Mouse (Mus musculus): Measurements from ENCODE around the gene Gm7945. TPM values are rescaled to one million over a fixed set of nuclear protein-coding genes. Genes with fewer than 3 reads are reported as not detected.
A peak's percentile ranks its signal among the peaks of the same experiment; 100 is the strongest.
"Not testable (repeated sequence)": the region's sequence is repeated elsewhere in the genome, so short reads cannot be mapped to it uniquely, and the experiment has no call there.

Gm7945 gene
- polyA plus RNA-seq (2014; fragmentation: Nextera tagmentation; extraction: Ambion mirVana), result not detected in 2 replicates

GRCm38 (mm10) chr14:41386279-41386678, at the start of gene Gm7945:
TSS of gene Gm7945 (minus strand) at chr14:41386379.
- WGBS, result no CpG with 5 or more reads among the region's 3 CpGs

GRCm38 (mm10) chr14:41425393-41426075, 39.4 kb upstream of the Gm7945 start:
- peak; percentile 52 for DNase-seq (ENCODE audit: low spot score)
- not testable (repeated sequence) for H3K9me3 ChIP-seq (ENCODE audit: control insufficient read depth, low read length); H3K27me3 ChIP-seq (replicated peaks; ENCODE audit: control insufficient read depth, insufficient read depth, low read length); H3K9ac ChIP-seq (ENCODE audit: low read length); H3K27ac ChIP-seq (ENCODE audit: low read depth); H3K4me3 ChIP-seq (ENCODE audit: low read depth, low read length); ATAC-seq (replicated peaks; ENCODE audit: low FRiP score, low TSS enrichment, low read depth); H3K4me1 ChIP-seq (replicated peaks; ENCODE audit: control insufficient read depth, insufficient read depth, low read length); H3K36me3 ChIP-seq (ENCODE audit: control insufficient read depth, insufficient read depth, low read length)
- 14% methylated on average over 12 of the region's 16 CpGs for WGBS
- H3K4me2 ChIP-seq (ENCODE audit: low read length), result peak overlapping the region; percentile 22

More at GRCm38 (mm10) chr14:41386279-41386678, at the start of gene Gm7945:
- not testable (repeated sequence) for H3K27me3 ChIP-seq (replicated peaks; ENCODE audit: control insufficient read depth, insufficient read depth, low read length); ATAC-seq (replicated peaks; ENCODE audit: low FRiP score, low TSS enrichment, low read depth); H3K4me1 ChIP-seq (replicated peaks; ENCODE audit: control insufficient read depth, insufficient read depth, low read length); H3K4me2 ChIP-seq (ENCODE audit: low read length); H3K9ac ChIP-seq (ENCODE audit: low read length); H3K9me3 ChIP-seq (ENCODE audit: control insufficient read depth, low read length); H3K36me3 ChIP-seq (ENCODE audit: control insufficient read depth, insufficient read depth, low read length); H3K4me3 ChIP-seq (ENCODE audit: low read depth, low read length); DNase-seq (ENCODE audit: low spot score); H3K27ac ChIP-seq (ENCODE audit: low read depth)

DNA sequence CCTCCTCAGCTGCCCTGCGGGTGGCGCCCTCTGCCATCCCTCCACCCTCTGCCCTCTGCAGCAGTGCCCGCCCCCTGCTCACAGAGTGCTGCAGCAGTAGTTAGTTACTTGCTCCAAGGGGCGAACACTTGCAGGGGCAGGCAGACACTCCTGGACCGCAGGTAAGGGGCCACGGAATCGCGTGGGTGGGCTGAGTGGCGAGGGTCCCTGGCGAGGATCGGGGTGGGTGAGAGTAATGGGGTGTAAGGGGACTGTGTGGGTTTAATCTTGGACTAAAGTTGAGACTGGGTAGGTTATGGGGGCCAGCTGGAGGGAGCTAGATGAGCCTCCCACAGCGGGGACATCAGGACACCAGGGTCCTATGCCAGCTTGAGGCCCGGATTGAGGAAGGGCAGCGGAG, 38.5 kb upstream of the Gm7945 start:
- not testable (repeated sequence) for H3K4me1 ChIP-seq (replicated peaks; ENCODE audit: control insufficient read depth, insufficient read depth, low read length); H3K27me3 ChIP-seq (replicated peaks; ENCODE audit: control insufficient read depth, insufficient read depth, low read length); H3K4me2 ChIP-seq (ENCODE audit: low read length); H3K4me3 ChIP-seq (ENCODE audit: low read depth, low read length); H3K9me3 ChIP-seq (ENCODE audit: control insufficient read depth, low read length); H3K36me3 ChIP-seq (ENCODE audit: control insufficient read depth, insufficient read depth, low read length); H3K27ac ChIP-seq (ENCODE audit: low read depth); H3K9ac ChIP-seq (ENCODE audit: low read length); ATAC-seq (replicated peaks; ENCODE audit: low FRiP score, low TSS enrichment, low read depth)
- 13% methylated on average over 14 of the region's 14 CpGs for WGBS
- DNase-seq (ENCODE audit: low spot score), result peak; percentile 44

GRCm38 (mm10) chr14:41408181-41408580, 22.0 kb upstream of the Gm7945 start, which contains the start of gene Gm6482:
TSS of gene Gm6482 (minus strand) at chr14:41408281.
- H3K27ac ChIP-seq (ENCODE audit: low read depth); H3K36me3 ChIP-seq (ENCODE audit: control insufficient read depth, insufficient read depth, low read length); H3K9me3 ChIP-seq (ENCODE audit: control insufficient read depth, low read length); H3K9ac ChIP-seq (ENCODE audit: low read length); H3K27me3 ChIP-seq (replicated peaks; ENCODE audit: control insufficient read depth, insufficient read depth, low read length); DNase-seq (ENCODE audit: low spot score); H3K4me2 ChIP-seq (ENCODE audit: low read length); H3K4me3 ChIP-seq (ENCODE audit: low read depth, low read length); ATAC-seq (replicated peaks; ENCODE audit: low FRiP score, low TSS enrichment, low read depth); H3K4me1 ChIP-seq (replicated peaks; ENCODE audit: control insufficient read depth, insufficient read depth, low read length): not testable (repeated sequence)
- WGBS, result no CpG with 5 or more reads among the region's 2 CpGs

- H3K9ac ChIP-seq (ENCODE audit: low read length); DNase-seq (ENCODE audit: low spot score); H3K4me3 ChIP-seq (ENCODE audit: low read depth, low read length); H3K27ac ChIP-seq (ENCODE audit: low read depth); H3K4me2 ChIP-seq (ENCODE audit: low read length); H3K4me1 ChIP-seq (replicated peaks; ENCODE audit: control insufficient read depth, insufficient read depth, low read length); H3K36me3 ChIP-seq (ENCODE audit: control insufficient read depth, insufficient read depth, low read length); H3K27me3 ChIP-seq (replicated peaks; ENCODE audit: control insufficient read depth, insufficient read depth, low read length); ATAC-seq (replicated peaks; ENCODE audit: low FRiP score, low TSS enrichment, low read depth); H3K9me3 ChIP-seq (ENCODE audit: control insufficient read depth, low read length): not testable (repeated sequence)
- WGBS, result 61% methylated on average over 2 of the region's 2 CpGs
These were observed 37.9 kb downstream of the Gm7945 start, which contains the start of gene Gm5798 for GRCm38 (mm10) chr14:41348309-41348708. TSS of gene Gm5798 (plus strand) at chr14:41348609.

Other genes with a start within 250 kb of the Gm7945 start
- gene Mbl1, start 234.9 kb downstream of the Gm7945 start, polyA plus RNA-seq (2014; fragmentation: Nextera tagmentation; extraction: Ambion mirVana), result not detected in 2 replicates
- not detected in 2 replicates for gene Sftpd, start 201.2 kb downstream of the Gm7945 start, polyA plus RNA-seq (2014; fragmentation: Nextera tagmentation; extraction: Ambion mirVana)
- gene Gm2832, start 107.6 kb downstream of the Gm7945 start, polyA plus RNA-seq (2014; fragmentation: Nextera tagmentation; extraction: Ambion mirVana), result 0.27 and 0.37 TPM in 2 replicates
- not detected in 2 replicates for gene Gm5798, start 37.8 kb downstream of the Gm7945 start, polyA plus RNA-seq (2014; fragmentation: Nextera tagmentation; extraction: Ambion mirVana)
- gene Gm6482, start 21.9 kb upstream of the Gm7945 start, polyA plus RNA-seq (2014; fragmentation: Nextera tagmentation; extraction: Ambion mirVana), result not detected in 2 replicates
- not detected in 2 replicates for gene Gm7954, start 67.1 kb upstream of the Gm7945 start, polyA plus RNA-seq (2014; fragmentation: Nextera tagmentation; extraction: Ambion mirVana)
- not detected in 2 replicates for gene Gm3486, start 103.1 kb upstream of the Gm7945 start, polyA plus RNA-seq (2014; fragmentation: Nextera tagmentation; extraction: Ambion mirVana)
- not detected in 2 replicates for gene Gm7970, start 169.2 kb upstream of the Gm7945 start, polyA plus RNA-seq (2014; fragmentation: Nextera tagmentation; extraction: Ambion mirVana)
- gene 1700049E17Rik2, start 186.8 kb upstream of the Gm7945 start, polyA plus RNA-seq (2014; fragmentation: Nextera tagmentation; extraction: Ambion mirVana), result not detected in 2 replicates
- gene Gm3072, start 238.2 kb upstream of the Gm7945 start, polyA plus RNA-seq (2014; fragmentation: Nextera tagmentation; extraction: Ambion mirVana), result not detected in 2 replicates

Data from intestine, embryonic 14.5 days (tissue).